Mouse (Mus musculus) ZHBTc4 (cell line): ENCODE data around the gene Tmem190.
"Not testable (repeated sequence)": the region's sequence is repeated elsewhere in the genome, so short reads cannot be mapped to it uniquely, and the experiment has no call there.

ENCODE experiments used
- DNase-seq: peaks from one replicate; pipeline ENCODE4 v3.0.0-alpha.2; 2011; ENCODE audit warnings: low read depth, low spot score

The Tmem190 gene

DNA sequence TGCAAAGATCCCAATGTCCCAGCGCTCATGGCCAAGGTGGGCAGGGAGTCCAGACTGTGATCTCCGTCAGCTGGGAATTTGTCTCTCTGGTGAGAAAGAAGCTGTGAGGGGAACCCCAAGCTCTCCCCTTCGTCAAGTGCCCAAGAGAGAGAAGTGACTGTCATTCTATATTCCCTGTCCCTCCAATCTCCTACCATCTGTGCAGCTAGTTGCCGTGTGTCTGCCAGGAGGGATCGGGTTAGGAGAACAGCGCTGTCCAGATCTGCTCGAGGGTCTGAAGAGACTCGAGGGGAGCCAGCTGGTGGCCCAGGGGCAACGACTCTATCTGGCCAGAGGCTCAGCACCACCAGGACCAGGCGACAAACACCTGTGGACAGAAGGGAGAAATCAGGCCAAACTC, 6.6 kb upstream of the Tmem190 start:
- no peak for DNase-seq

GRCm38 (mm10) chr7:4776861-4777830, 5.6 kb upstream of the Tmem190 start:
- peak; percentile 91 for DNase-seq

- no peak for DNase-seq
Measured at GRCm38 (mm10) chr7:4777851-4778637, 4.7 kb upstream of the Tmem190 start.

DNA sequence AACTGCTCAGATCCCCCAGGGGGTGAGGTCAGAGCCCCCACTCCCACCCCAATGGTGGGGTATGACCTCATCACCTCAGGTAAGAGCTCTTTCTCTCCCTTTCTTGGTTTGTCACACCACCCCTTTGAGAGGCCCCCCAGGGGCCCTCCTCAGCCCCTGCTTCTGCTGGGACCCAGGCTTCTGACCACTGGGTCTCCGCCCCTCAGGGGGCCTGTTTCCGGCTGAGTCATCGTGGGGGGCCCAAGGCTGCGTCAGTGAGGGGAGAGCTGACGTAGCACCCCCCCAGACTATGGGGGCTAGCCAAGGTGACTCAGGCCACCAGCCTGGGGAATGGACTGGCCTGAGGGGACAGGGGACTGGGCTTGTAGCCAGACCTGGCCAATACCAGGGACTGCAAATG, 2.8 kb upstream of the Tmem190 start:
- no peak for DNase-seq

DNA sequence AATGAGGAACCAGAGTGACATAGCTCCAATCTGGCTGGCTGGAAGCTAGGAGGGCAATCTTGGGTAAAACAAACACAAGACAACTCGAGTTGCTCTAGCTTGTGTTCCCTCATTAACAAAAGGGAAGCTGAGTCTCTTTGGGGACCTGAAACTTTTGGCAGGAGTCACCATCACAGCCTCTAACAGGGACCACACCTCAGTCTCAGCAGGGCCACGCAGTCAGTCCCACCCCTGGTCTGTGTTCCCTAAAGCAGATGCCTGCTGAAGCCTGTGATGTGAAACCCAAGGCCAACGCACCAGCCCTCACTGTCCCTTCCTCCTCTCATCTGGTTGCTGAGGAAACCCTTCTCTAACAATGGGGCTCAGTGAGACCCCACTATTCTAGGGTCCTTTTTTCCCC, 607 bp upstream of the Tmem190 start:
- DNase-seq: no peak

DNA sequence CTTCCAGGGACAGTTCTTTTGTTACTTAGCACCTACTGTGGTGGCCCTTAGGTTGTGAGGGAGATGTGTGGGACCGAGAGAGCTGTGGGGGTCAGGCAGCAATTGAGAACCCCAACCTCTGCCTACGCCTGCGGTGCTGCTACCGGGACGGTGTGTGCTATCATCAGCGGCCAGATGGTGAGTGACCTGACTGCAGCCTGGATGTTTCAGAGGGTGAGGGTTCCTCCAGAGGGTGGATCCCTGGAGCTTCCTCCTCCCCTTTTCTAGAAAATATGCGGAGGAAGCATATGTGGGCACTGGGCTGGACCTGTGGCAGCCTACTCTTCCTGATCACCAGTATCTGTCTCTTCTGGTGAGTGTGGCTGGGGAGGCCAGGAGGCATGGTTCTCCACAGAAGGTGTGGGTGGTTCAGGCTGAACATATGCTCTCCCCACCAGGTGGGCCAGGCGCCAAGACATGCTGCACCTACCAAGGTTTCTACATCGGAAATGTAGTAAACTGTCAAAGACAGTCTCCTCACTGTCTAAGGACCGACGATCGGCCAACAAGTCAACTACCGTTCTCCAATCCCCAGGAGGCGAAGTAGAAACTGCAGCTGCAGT, 1.0 kb downstream of the Tmem190 start:
- no peak for DNase-seq

DNA sequence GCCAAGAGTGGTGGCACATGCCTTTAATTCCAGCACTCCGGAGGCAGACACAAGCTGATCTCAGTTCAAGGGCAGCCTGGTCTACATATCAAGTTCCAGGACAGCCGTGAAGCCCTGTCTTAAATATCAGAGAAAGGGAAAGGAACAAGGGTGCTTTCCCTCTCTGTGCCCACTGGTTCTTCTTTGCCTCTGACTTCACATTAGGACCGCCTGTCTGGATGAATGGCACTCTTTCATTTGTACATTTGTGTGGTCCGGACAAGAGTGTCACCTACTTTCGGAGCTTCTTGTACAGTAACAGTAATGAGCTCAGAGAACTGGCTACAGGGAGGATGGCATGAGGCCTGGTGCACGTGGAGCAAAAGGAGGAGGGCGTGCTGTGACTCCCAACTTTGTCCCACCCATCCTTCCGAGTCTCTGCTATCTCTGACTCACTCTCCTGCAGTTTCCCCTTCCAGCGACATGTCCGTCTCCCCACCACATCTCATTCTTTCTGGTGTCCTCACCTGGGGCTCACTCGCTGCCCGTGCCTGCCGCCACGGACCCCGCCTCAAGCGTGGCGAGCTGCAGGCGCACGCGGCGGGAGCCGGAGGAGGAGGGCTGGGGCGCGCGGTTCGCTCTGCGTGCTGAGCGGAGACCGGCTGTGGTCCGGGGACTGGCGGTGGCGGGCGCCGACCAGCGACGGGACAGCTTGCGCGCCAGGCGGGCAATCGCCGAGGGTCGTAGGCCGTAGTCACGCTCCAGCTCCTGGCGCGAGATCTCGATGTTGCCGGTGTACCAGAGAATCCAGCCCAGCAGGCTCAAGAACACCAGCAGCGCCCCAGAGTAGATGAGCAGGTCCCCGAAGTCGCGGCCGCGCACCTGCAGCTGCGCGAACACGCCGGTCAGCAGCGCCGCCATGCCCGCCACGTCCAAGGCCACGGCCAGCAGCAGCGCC, 6.0 kb downstream of the Tmem190 start:
- peak; percentile 68 for DNase-seq

DNA sequence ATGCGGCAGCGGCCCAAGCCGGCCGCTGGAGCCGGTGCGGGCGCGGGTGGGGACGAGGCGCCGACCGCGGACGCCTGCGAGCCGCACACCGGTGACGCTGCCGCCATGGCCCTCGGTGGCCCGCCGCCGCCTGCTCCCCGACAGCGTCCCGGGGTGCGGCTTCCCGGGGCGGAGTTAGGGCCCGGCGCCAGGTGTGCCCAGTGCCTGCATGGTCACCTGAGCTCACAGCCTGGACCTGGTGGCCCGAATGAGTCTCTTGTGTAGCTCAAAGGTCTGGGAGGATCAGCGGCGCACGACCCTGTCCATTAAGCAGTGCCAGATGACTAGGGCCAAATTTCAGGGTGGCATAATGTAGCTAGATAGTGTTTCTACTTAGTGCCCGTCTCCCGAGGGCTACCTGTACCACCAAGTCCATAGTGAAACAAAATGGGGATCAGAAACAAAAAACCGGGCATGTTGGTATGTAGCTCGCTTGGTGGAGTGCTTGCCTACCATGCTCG, 6.7 kb downstream of the Tmem190 start, which contains the start of gene Tmem238:
TSS of gene Tmem238 (minus strand) at position 221 of the 500 bp plus-strand sequence.
- peak; percentile 24 for DNase-seq

- DNase-seq: peak; percentile 98
Measured at GRCm38 (mm10) chr7:4792278-4793212, 9.8 kb downstream of the Tmem190 start, which contains the start of gene Rpl28. Gene Rpl28 (plus strand): TSS chr7:4792874.

- peak; percentile 32 for DNase-seq
Measured at GRCm38 (mm10) chr7:4793248-4793647, 10.5 kb downstream of the Tmem190 start.

- DNase-seq: peak; percentile 38
Measured at GRCm38 (mm10) chr7:4793674-4794073, 10.9 kb downstream of the Tmem190 start.

- no peak for DNase-seq
Measured at GRCm38 (mm10) chr7:4794631-4795168, 12.0 kb downstream of the Tmem190 start.

GRCm38 (mm10) chr7:4795767-4796433, 13.2 kb downstream of the Tmem190 start:
- DNase-seq: peak; percentile 80

DNA sequence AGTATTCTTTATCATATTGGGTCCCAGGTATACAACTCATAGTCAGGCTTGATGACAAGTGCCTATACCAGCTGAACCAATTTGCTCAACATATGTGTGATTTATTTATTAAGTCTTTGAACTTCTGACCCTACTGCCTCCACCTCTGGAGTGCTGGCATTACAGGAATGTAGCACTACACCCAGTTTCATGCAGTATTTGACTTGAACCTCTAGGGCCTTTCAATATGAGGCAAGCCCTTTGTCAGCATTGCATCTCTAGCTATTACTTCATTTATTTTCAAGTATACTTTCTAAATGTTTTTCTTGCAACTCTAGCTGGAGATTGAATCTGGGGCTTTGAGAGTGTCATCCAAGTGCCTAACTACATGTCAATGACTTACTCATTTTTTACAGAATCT, 19.5 kb downstream of the Tmem190 start:
- peak; percentile 49 for DNase-seq

- peak; percentile 83 for DNase-seq
Measured at GRCm38 (mm10) chr7:4806716-4807115, 24.0 kb downstream of the Tmem190 start.

GRCm38 (mm10) chr7:4811131-4811530, 28.4 kb downstream of the Tmem190 start:
- not testable (repeated sequence) for DNase-seq

- DNase-seq: peak; percentile 32
Measured at GRCm38 (mm10) chr7:4811842-4812302, 29.1 kb downstream of the Tmem190 start.

GRCm38 (mm10) chr7:4812303-4813104, 29.8 kb downstream of the Tmem190 start, which contains the start of gene Ube2s:
Gene Ube2s (minus strand): TSS chr7:4812590.
- DNase-seq: peak; percentile 100
